18 mouse cellular contexts compared by ENCODE assay signal in genomic region chr5:33052849-33053582, GRCm38 (mm10). TPM values are rescaled to one million over a fixed set of nuclear protein-coding genes. Genes with fewer than 3 reads are reported as not detected.
DNase-seq lines count a peak whose midpoint lies in the region; ATAC-seq and TF ChIP-seq lines count a peak whose summit lies in the region.
"Had no signal": no experiment of that assay in that cellular context is flagged by ENCODE, and none has a peak within 500 bp of the region (broad histone marks: within the 10 kb centered on the region; RNA-seq: fewer than 3 reads in every experiment).

No protein-coding gene starts in this region.

- no peak for TF ChIP-seq CTCF in kidney, postnatal 0 days (IDR thresholded peaks at IDR 0.05; ENCODE audit: low read depth)

- H3K27me3 ChIP-seq in liver, embryonic 11.5 days (replicated peaks; ENCODE audit: control insufficient read depth, insufficient read depth, low read length): 0 out of 2 replicates have a peak, but pooled peaks cover 2% of the 10 kb centered on the region
- H3K27me3 ChIP-seq in intestine, embryonic 15.5 days (replicated peaks): no peaks in the 10 kb centered on the region
- H3K27me3 ChIP-seq in kidney, postnatal 0 days (ENCODE audit: insufficient read depth, low read length): no peaks in the 10 kb centered on the region
- no peaks in the 10 kb centered on the region for H3K27me3 ChIP-seq in liver, embryonic 15.5 days
- H3K27me3 ChIP-seq: embryonic facial prominence, embryonic 12.5 days; midbrain, embryonic 13.5 days had no signal

- H3K9me3 ChIP-seq in liver, embryonic 11.5 days (ENCODE audit: control insufficient read depth, low read length): no peaks in the 10 kb centered on the region
- no peaks in the 10 kb centered on the region for H3K9me3 ChIP-seq in intestine, embryonic 15.5 days
- H3K9me3 ChIP-seq in kidney, postnatal 0 days (replicated peaks; ENCODE audit: low read length): no peaks in the 10 kb centered on the region
- no peaks in the 10 kb centered on the region for H3K9me3 ChIP-seq in liver, embryonic 15.5 days (replicated peaks)
- H3K9me3 ChIP-seq: embryonic facial prominence, embryonic 12.5 days; midbrain, embryonic 13.5 days had no signal

- 58% methylated on average over 14 of the region's 14 CpGs for WGBS in liver, embryonic 11.5 days
- 52% methylated on average over 14 of the region's 14 CpGs for WGBS in intestine, embryonic 15.5 days
- WGBS in kidney, postnatal 0 days: 58% methylated on average over 14 of the region's 14 CpGs
- 44% methylated on average over 14 of the region's 14 CpGs for WGBS in liver, embryonic 15.5 days (ENCODE audit: insufficient replicate concordance)

- ATAC-seq in liver, embryonic 11.5 days (replicated peaks; ENCODE audit: low FRiP score): no peak
- ATAC-seq in intestine, embryonic 15.5 days: peak; percentile 93
- ATAC-seq in kidney, postnatal 0 days (replicated peaks; ENCODE audit: low FRiP score, low read depth): peak; percentile 17; the same call in 1 of the 2 replicates
- peak; percentile 85 for ATAC-seq in liver, embryonic 15.5 days (ENCODE audit: insufficient read depth)
- ATAC-seq: inflammation-experienced regulatory T-cells, adult 6 months; midbrain, embryonic 13.5 days had no signal

- no peak overlapping the region for H3K9ac ChIP-seq in liver, embryonic 11.5 days (ENCODE audit: low read depth, low read length)
- H3K9ac ChIP-seq in intestine, embryonic 15.5 days: no peak overlapping the region; the same call in 1 of the 2 replicates
- no peak overlapping the region for H3K9ac ChIP-seq in kidney, postnatal 0 days (ENCODE audit: low read depth, low read length)
- no peak overlapping the region for H3K9ac ChIP-seq in liver, embryonic 15.5 days
- H3K9ac ChIP-seq: embryonic facial prominence, embryonic 12.5 days; midbrain, embryonic 13.5 days had no signal

- no peak overlapping the region for H3K27ac ChIP-seq in liver, embryonic 11.5 days (ENCODE audit: low read depth, low read length)
- peak overlapping the region; percentile 13; the same call in 1 of the 2 replicates for H3K27ac ChIP-seq in intestine, embryonic 15.5 days
- no peak overlapping the region for H3K27ac ChIP-seq in kidney, postnatal 0 days
- 0 out of 2 replicates have a peak overlapping the region, but pooled peaks have one; percentile 15 for H3K27ac ChIP-seq in liver, embryonic 15.5 days (replicated peaks)
- H3K27ac ChIP-seq: embryonic facial prominence, embryonic 12.5 days; left cerebral cortex, adult 2 months; midbrain, embryonic 13.5 days had no signal

- H3K4me1 ChIP-seq in liver, embryonic 11.5 days (replicated peaks; ENCODE audit: control insufficient read depth, insufficient read depth, low read length): no peaks in the 10 kb centered on the region
- H3K4me1 ChIP-seq in intestine, embryonic 15.5 days (replicated peaks): no peaks in the 10 kb centered on the region
- H3K4me1 ChIP-seq in kidney, postnatal 0 days (replicated peaks; ENCODE audit: insufficient read depth, low read length): no peaks in the 10 kb centered on the region
- H3K4me1 ChIP-seq in liver, embryonic 15.5 days (replicated peaks): no peaks in the 10 kb centered on the region
- H3K4me1 ChIP-seq: embryonic facial prominence, embryonic 12.5 days; midbrain, embryonic 13.5 days had no signal

- H3K36me3 ChIP-seq in liver, embryonic 11.5 days (ENCODE audit: control insufficient read depth, insufficient read depth, low read length): no peaks in the 10 kb centered on the region
- H3K36me3 ChIP-seq in intestine, embryonic 15.5 days: no peaks in the 10 kb centered on the region
- no peaks in the 10 kb centered on the region for H3K36me3 ChIP-seq in kidney, postnatal 0 days (ENCODE audit: insufficient read depth, low read length)
- H3K36me3 ChIP-seq in liver, embryonic 15.5 days (replicated peaks): no peaks in the 10 kb centered on the region
- H3K36me3 ChIP-seq: embryonic facial prominence, embryonic 12.5 days; midbrain, embryonic 13.5 days had no signal

- H3K4me2 ChIP-seq in liver, embryonic 11.5 days: no peak overlapping the region
- peak overlapping the region; percentile 32 for H3K4me2 ChIP-seq in intestine, embryonic 15.5 days (replicated peaks)
- no peak overlapping the region for H3K4me2 ChIP-seq in kidney, postnatal 0 days (ENCODE audit: low read length)
- H3K4me2 ChIP-seq in liver, embryonic 15.5 days: peak overlapping the region; percentile 49
- H3K4me2 ChIP-seq: embryonic facial prominence, embryonic 12.5 days; midbrain, embryonic 13.5 days had no signal

- no peak overlapping the region for H3K4me3 ChIP-seq in liver, embryonic 11.5 days (ENCODE audit: low read depth, low read length)
- no peak overlapping the region for H3K4me3 ChIP-seq in intestine, embryonic 15.5 days (replicated peaks)
- H3K4me3 ChIP-seq in kidney, postnatal 0 days (replicated peaks; ENCODE audit: low read depth, low read length): no peak overlapping the region
- no peak overlapping the region for H3K4me3 ChIP-seq in liver, embryonic 15.5 days (replicated peaks)
- H3K4me3 ChIP-seq: embryonic facial prominence, embryonic 12.5 days; left cerebral cortex, adult 2 months; midbrain, embryonic 13.5 days had no signal

- peak; percentile 49 for DNase-seq in liver
- DNase-seq in liver, embryonic 11.5 days (ENCODE audit: low spot score): no peak
- no peak for DNase-seq in kidney, postnatal 0 days (ENCODE audit: low spot score)
- DNase-seq in right cerebral cortex, postnatal 36 days (ENCODE audit: low spot score in 2 of 2): no peak
- no peak for DNase-seq in frontal cortex, postnatal 36 days (ENCODE audit: low spot score in 2 of 2)
- DNase-seq in embryo, embryonic 10.5 days (ENCODE audit: low spot score): no peak
- DNase-seq: adrenal gland, postnatal 14 days; cerebellum, postnatal 14 days; heart, postnatal 36 days; lung, postnatal 36 days; thymus, adult 2 months had no signal

RNA-seq across cellular contexts. Expression of gene Ywhah, which starts 34.4 kb away (rescaled TPM):
- 361 and 380 TPM in 2 replicates for polyA plus RNA-seq in liver, embryonic 11.5 days (2014; fragmentation: Nextera tagmentation; extraction: Ambion mirVana)
- polyA plus RNA-seq in intestine, embryonic 15.5 days (2015; fragmentation: Nextera tagmentation; extraction: Ambion mirVana): 440 and 463 TPM in 2 replicates
- polyA plus RNA-seq in kidney, postnatal 0 days (2015; fragmentation: Nextera tagmentation; extraction: Ambion mirVana): 236 and 272 TPM in 2 replicates
- 195 and 201 TPM in 2 replicates for polyA plus RNA-seq in liver, embryonic 15.5 days (2015; fragmentation: Nextera tagmentation; extraction: Ambion mirVana)

RNA-seq across cellular contexts. Expression of gene Slc5a1, which starts 51.0 kb away (rescaled TPM):
- not detected in 2 replicates for polyA plus RNA-seq in liver, embryonic 11.5 days (2014; fragmentation: Nextera tagmentation; extraction: Ambion mirVana)
- polyA plus RNA-seq in intestine, embryonic 15.5 days (2015; fragmentation: Nextera tagmentation; extraction: Ambion mirVana): 52.1 and 61.9 TPM in 2 replicates
- 21.2 and 24.2 TPM in 2 replicates for polyA plus RNA-seq in kidney, postnatal 0 days (2015; fragmentation: Nextera tagmentation; extraction: Ambion mirVana)
- 0.06 and 0.08 TPM in 2 replicates for polyA plus RNA-seq in liver, embryonic 15.5 days (2015; fragmentation: Nextera tagmentation; extraction: Ambion mirVana)
- polyA plus RNA-seq: embryonic facial prominence, embryonic 12.5 days; forebrain, embryonic 11.5 days; inflammation-experienced regulatory T-cells, adult 6 months; midbrain, embryonic 13.5 days had no signal

Comparison
In these comparisons a context has a peak if more than half of its experiments do, and no peak if none do; other contexts are left out.
1. H3K27ac ChIP-seq: peak in intestine, embryonic 15.5 days (single experiment) and liver, embryonic 15.5 days (single experiment); none in liver, embryonic 11.5 days (single experiment) and kidney, postnatal 0 days (single experiment).
2. H3K4me2 ChIP-seq: peak in intestine, embryonic 15.5 days (single experiment) and liver, embryonic 15.5 days (single experiment); none in liver, embryonic 11.5 days (single experiment) and kidney, postnatal 0 days (single experiment).
3. RNA of gene Slc5a1, which starts 51.0 kb away (polyA plus RNA-seq): 52.1 to 61.9 TPM in intestine, embryonic 15.5 days and 21.2 to 24.2 TPM in kidney, postnatal 0 days; 0.06 to 0.08 TPM in liver, embryonic 15.5 days and not detected in liver, embryonic 11.5 days; every median in the first group is over 10 times any median in the second.